Mouse (Mus musculus): ENCODE measurements around the gene Ttc28. TPM values are rescaled to one million over a fixed set of nuclear protein-coding genes. Genes with fewer than 3 reads are reported as not detected.

Ttc28 gene
- polyA plus RNA-seq, 1 experiment from 2014 or later: 12.1 TPM

DNA sequence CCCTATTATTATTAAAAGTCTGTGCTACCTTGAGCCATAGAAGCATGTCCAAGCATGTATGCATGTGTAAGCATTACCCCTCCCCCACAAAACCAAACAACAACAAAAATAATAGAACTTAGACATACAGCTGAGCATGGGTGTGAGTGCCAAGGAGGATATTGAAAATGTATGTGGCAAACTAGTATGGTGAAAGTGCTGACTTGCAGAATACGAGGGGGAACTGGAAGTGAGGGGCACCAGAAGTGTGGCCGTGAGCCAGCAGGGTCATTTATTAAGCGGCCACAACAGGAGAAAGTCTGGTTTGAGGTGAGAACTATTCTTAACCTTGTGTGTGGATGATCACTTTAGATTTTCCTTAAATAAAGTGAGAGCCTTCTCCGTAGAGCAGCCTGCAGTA is 148.7 kb downstream of the Ttc28 start:
- H3K27me3 ChIP-seq (ENCODE audit: insufficient read depth, low read length): no peaks in the 10 kb centered on the region
- 46% methylated on average over 4 of the region's 4 CpGs for WGBS
- H3K4me1 ChIP-seq (ENCODE audit: insufficient read depth, low read length): peaks cover 47% of the 10 kb centered on the region
- H3K36me3 ChIP-seq (ENCODE audit: insufficient read depth, low read length): no peaks in the 10 kb centered on the region
- no peak overlapping the region for H3K9ac ChIP-seq (replicated peaks; ENCODE audit: low read length)
- H3K4me3 ChIP-seq (ENCODE audit: low read length): no peak overlapping the region
- H3K4me2 ChIP-seq (replicated peaks; ENCODE audit: low read depth, low read length): no peak overlapping the region
- no peak for ATAC-seq (ENCODE audit: low FRiP score, low TSS enrichment)
- H3K27ac ChIP-seq (ENCODE audit: low read length): no peak overlapping the region
- no peaks in the 10 kb centered on the region for H3K9me3 ChIP-seq (ENCODE audit: low read length)

DNA sequence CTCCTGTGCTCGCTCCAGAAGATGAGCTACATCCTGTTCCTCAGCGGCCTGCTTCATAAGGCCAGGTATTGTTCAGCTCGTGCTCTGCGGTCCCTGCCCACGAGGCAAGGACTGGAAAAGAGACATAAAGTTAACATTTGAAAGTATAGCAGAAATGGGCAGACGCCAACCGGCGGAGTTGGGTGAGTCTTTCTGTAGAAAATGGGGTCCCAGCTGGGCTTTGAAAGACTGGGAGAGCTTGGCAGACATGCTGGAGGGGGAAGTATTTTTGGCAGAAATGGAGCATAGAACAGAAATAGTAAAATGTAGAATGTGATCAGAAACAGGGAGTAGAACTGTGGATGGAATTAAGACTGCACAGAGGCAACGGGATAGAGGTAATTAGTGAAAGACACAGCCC is 149.3 kb downstream of the Ttc28 start:
- Histone ChIP-seq H3K9me3 (ENCODE audit: low read length) (no peaks in the 10 kb centered on the region), H3K4me3 (ENCODE audit: low read length) (no peak overlapping the region), H3K4me2 (replicated peaks; ENCODE audit: low read depth, low read length) (no peak overlapping the region), H3K4me1 (ENCODE audit: insufficient read depth, low read length) (peaks cover 41% of the 10 kb centered on the region), H3K27ac (ENCODE audit: low read length) (no peak overlapping the region), H3K27me3 (ENCODE audit: insufficient read depth, low read length) (no peaks in the 10 kb centered on the region), H3K9ac (replicated peaks; ENCODE audit: low read length) (no peak overlapping the region), H3K36me3 (ENCODE audit: insufficient read depth, low read length) (no peaks in the 10 kb centered on the region)
- ATAC-seq (ENCODE audit: low FRiP score, low TSS enrichment): no peak
- 80% methylated on average over 9 of the region's 9 CpGs for WGBS

DNA sequence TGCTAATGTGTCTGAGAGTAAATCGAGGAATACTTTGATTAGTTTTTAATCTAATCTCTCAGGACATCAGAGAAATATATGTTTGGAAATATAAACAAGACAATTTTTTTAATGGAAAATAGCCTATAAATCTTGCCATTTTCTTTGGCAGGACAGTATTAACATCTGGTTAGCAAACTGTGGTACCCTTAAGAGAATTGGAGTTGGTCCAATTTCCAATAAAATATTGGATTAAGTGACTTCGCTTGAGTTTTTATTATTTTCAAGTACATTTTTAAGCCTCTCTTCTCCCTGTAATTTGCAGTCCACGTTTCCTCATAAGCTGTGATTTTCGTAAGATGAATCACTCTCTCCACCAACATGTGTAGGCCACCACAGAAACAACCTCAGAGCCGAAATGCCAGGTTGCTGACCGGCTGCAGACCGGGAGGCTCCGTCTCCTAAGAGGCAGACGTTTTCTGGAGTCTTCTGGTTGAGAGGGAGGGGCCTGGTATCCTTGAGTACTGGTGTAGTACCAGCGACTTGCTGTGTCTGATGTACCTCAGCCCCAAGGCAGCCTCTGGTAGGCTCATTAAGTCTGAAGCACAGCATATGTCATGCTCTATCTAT is 153.2 kb downstream of the Ttc28 start:
- no peak for ATAC-seq (ENCODE audit: low FRiP score, low TSS enrichment)
- Histone ChIP-seq H3K27me3 (ENCODE audit: insufficient read depth, low read length) (no peaks in the 10 kb centered on the region), H3K27ac (ENCODE audit: low read length) (no peak overlapping the region), H3K36me3 (ENCODE audit: insufficient read depth, low read length) (no peaks in the 10 kb centered on the region), H3K9ac (replicated peaks; ENCODE audit: low read length) (no peak overlapping the region), H3K4me2 (replicated peaks; ENCODE audit: low read depth, low read length) (no peak overlapping the region), H3K4me1 (ENCODE audit: insufficient read depth, low read length) (peaks cover 24% of the 10 kb centered on the region), H3K9me3 (ENCODE audit: low read length) (peaks cover 4% of the 10 kb centered on the region; the same call in 1 of the 2 replicates), H3K4me3 (ENCODE audit: low read length) (no peak overlapping the region)
- WGBS: 68% methylated on average over 10 of the region's 10 CpGs

DNA sequence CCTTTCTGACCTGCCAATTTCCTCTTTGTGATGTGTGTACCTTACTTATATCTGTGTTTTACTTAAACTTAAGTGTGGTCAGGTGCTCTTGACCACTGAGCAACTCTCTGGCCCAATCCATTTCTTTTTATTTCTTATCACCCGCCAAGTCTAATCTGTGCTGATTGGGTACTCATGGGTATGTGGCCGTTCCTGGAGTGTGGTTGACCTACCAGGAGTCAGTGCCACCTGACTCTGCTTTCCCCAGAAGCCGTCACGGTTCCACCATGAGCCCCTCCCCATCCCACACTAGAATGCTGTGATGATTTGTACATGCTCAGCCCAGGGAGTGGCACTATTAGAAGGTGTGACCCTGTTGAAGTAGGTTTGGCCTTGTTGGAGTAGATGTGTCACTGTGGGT is 153.9 kb downstream of the Ttc28 start:
- H3K9me3 ChIP-seq (ENCODE audit: low read length): peaks cover 4% of the 10 kb centered on the region; the same call in 1 of the 2 replicates
- H3K36me3 ChIP-seq (ENCODE audit: insufficient read depth, low read length): no peaks in the 10 kb centered on the region
- H3K4me3 ChIP-seq (ENCODE audit: low read length): no peak overlapping the region
- H3K27ac ChIP-seq (ENCODE audit: low read length): no peak overlapping the region
- H3K4me1 ChIP-seq (ENCODE audit: insufficient read depth, low read length): peaks cover 24% of the 10 kb centered on the region
- no peak for ATAC-seq (ENCODE audit: low FRiP score, low TSS enrichment)
- 90% methylated on average over 4 of the region's 4 CpGs for WGBS
- H3K4me2 ChIP-seq (replicated peaks; ENCODE audit: low read depth, low read length): no peak overlapping the region
- no peaks in the 10 kb centered on the region for H3K27me3 ChIP-seq (ENCODE audit: insufficient read depth, low read length)
- no peak overlapping the region for H3K9ac ChIP-seq (replicated peaks; ENCODE audit: low read length)

DNA sequence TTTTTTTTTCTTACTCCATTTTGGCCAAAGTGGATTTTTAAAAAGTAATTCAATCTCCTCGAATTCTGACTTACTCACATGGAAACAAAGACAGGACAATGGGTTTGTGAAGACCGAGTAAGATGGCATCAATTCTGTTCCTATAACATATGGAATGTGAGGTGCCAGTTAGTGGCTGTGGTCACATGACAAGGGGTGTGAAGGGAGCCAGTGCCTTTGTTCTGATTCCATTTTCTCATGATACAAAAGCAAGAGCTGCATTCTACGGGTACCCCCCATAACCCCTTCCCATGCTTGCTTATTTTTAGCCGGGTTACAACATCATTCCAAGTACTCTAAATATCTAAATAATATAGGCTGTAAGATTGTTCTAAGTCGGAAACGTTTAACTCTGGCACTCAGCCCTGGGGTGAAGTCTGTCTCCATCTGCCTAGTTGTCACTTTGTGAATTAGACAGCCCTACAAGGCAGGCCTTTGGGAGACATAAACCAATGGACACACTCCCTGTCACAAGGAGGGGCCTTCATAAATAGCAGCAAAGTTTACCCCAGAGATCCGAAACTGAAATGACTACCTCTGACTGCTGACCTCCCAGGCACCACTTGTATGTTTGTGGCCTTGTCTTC is 157.6 kb downstream of the Ttc28 start:
- no peak overlapping the region for H3K27ac ChIP-seq (ENCODE audit: low read length)
- ATAC-seq (ENCODE audit: low FRiP score, low TSS enrichment): no peak
- 66% methylated on average over 7 of the region's 7 CpGs for WGBS
- no peaks in the 10 kb centered on the region for H3K36me3 ChIP-seq (ENCODE audit: insufficient read depth, low read length)
- peaks cover 34% of the 10 kb centered on the region for H3K4me1 ChIP-seq (ENCODE audit: insufficient read depth, low read length)
- H3K9ac ChIP-seq (replicated peaks; ENCODE audit: low read length): no peak overlapping the region
- peaks cover 4% of the 10 kb centered on the region; the same call in 1 of the 2 replicates for H3K9me3 ChIP-seq (ENCODE audit: low read length)
- no peaks in the 10 kb centered on the region for H3K27me3 ChIP-seq (ENCODE audit: insufficient read depth, low read length)
- H3K4me3 ChIP-seq (ENCODE audit: low read length): no peak overlapping the region
- no peak overlapping the region for H3K4me2 ChIP-seq (replicated peaks; ENCODE audit: low read depth, low read length)

DNA sequence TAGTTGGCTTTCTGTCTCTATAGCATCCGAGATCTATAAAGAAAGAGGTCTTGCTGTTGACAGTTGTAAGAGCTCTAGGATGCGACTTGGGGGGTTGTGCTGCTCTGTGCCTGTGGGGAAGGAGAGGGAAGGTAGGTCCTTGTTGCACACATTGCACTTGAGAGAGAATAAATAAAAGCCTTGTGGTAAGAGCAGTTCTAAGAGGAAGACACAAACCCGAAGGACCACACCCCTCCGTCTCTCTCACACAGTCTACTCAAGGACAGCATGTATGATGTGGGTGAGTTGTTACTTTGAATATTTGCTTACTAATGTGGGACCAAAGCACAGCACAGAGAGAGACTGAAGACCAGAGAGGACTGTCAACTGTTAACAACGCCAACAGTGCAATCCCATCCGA is 160.2 kb downstream of the Ttc28 start:
- ATAC-seq (ENCODE audit: low FRiP score, low TSS enrichment): no peak
- Histone ChIP-seq H3K4me1 (ENCODE audit: insufficient read depth, low read length) (peaks cover 40% of the 10 kb centered on the region), H3K9ac (replicated peaks; ENCODE audit: low read length) (no peak overlapping the region), H3K27me3 (ENCODE audit: insufficient read depth, low read length) (no peaks in the 10 kb centered on the region), H3K4me2 (replicated peaks; ENCODE audit: low read depth, low read length) (no peak overlapping the region), H3K36me3 (ENCODE audit: insufficient read depth, low read length) (no peaks in the 10 kb centered on the region), H3K4me3 (ENCODE audit: low read length) (no peak overlapping the region), H3K27ac (ENCODE audit: low read length) (no peak overlapping the region), H3K9me3 (ENCODE audit: low read length) (no peaks in the 10 kb centered on the region)
- 65% methylated on average over 6 of the region's 6 CpGs for whole genome bisulfite sequencing

DNA sequence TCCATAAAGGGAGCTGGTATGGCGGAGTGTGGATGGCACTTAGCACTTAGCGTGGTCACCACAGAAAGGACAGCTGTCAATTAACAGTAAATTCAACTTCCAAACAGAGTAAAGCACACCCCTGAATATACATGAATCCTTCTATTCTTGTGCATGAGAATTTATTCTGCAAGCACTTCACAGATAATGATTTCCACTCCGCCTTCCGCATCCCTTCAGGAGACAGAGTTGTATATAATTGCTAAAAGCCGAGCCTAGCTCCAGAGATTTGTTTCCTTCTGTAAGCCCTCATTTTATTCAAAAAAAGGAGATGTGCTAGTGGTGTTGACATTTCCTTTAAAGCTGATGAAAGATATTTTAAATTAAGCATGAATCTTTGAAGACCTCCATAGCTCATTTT is 162.3 kb downstream of the Ttc28 start:
- no peak for ATAC-seq (ENCODE audit: low FRiP score, low TSS enrichment)
- no peaks in the 10 kb centered on the region for H3K9me3 ChIP-seq (ENCODE audit: low read length)
- no peak overlapping the region for H3K27ac ChIP-seq (ENCODE audit: low read length)
- no peaks in the 10 kb centered on the region for H3K27me3 ChIP-seq (ENCODE audit: insufficient read depth, low read length)
- no peak overlapping the region for H3K4me2 ChIP-seq (replicated peaks; ENCODE audit: low read depth, low read length)
- WGBS: 75% methylated on average over 5 of the region's 5 CpGs
- no peak overlapping the region for H3K9ac ChIP-seq (replicated peaks; ENCODE audit: low read length)
- H3K4me3 ChIP-seq (ENCODE audit: low read length): no peak overlapping the region
- H3K36me3 ChIP-seq (ENCODE audit: insufficient read depth, low read length): no peaks in the 10 kb centered on the region
- H3K4me1 ChIP-seq (ENCODE audit: insufficient read depth, low read length): peaks cover 42% of the 10 kb centered on the region

DNA sequence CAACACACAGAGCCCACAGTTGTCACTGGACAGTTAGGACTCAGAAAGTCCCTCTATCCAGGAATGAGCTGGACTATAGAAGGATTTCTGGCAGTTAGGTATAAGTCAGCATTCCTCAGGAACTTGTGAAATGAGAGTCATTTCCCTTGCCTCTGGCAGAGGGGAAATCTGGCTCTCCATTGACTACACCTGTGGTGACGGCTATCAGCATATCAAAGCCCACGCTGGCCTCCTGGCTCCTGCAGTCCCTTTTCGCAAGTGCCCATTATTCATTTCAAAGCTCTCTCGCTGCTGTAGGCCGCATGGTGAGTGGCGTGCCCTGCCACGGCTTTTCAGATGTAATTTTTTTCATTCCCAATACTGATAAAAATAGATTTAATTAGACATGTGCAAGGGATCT is 164.6 kb downstream of the Ttc28 start:
- Histone ChIP-seq H3K4me3 (ENCODE audit: low read length) (no peak overlapping the region), H3K4me1 (ENCODE audit: insufficient read depth, low read length) (peaks cover 46% of the 10 kb centered on the region), H3K9ac (replicated peaks; ENCODE audit: low read length) (no peak overlapping the region), H3K36me3 (ENCODE audit: insufficient read depth, low read length) (no peaks in the 10 kb centered on the region), H3K27ac (ENCODE audit: low read length) (no peak overlapping the region), H3K27me3 (ENCODE audit: insufficient read depth, low read length) (no peaks in the 10 kb centered on the region), H3K9me3 (ENCODE audit: low read length) (no peaks in the 10 kb centered on the region), H3K4me2 (replicated peaks; ENCODE audit: low read depth, low read length) (no peak overlapping the region)
- ATAC-seq (ENCODE audit: low FRiP score, low TSS enrichment): 0 out of 2 replicates have a peak, but pooled peaks have one; percentile 9
- WGBS: 36% methylated on average over 7 of the region's 7 CpGs

DNA sequence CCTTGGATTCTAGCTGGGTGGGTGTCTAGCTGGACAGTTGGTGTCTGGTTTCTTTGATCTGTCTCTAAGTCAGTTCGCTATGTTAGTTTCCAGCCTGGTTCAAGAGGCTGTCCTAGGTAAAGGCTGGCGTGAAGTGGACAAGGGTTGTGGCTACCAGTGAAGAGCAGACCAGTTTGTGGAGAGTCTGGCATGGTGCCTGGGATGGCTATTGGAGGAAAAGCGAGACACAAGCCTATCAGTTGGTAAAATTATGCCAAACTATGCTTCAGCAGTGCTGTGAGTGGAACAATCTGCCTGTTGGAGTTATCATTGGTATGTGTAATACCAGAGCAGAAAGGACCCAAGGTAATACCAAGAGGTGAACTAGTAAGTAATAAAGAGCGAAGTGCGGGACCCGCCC is 166.8 kb downstream of the Ttc28 start:
- Histone ChIP-seq H3K36me3 (ENCODE audit: insufficient read depth, low read length) (no peaks in the 10 kb centered on the region), H3K27ac (ENCODE audit: low read length) (no peak overlapping the region), H3K4me2 (replicated peaks; ENCODE audit: low read depth, low read length) (no peak overlapping the region), H3K9ac (replicated peaks; ENCODE audit: low read length) (no peak overlapping the region), H3K4me1 (ENCODE audit: insufficient read depth, low read length) (peaks cover 38% of the 10 kb centered on the region), H3K27me3 (ENCODE audit: insufficient read depth, low read length) (no peaks in the 10 kb centered on the region), H3K9me3 (ENCODE audit: low read length) (no peaks in the 10 kb centered on the region), H3K4me3 (ENCODE audit: low read length) (no peak overlapping the region)
- WGBS: 70% methylated on average over 6 of the region's 6 CpGs
- no peak for ATAC-seq (ENCODE audit: low FRiP score, low TSS enrichment)

DNA sequence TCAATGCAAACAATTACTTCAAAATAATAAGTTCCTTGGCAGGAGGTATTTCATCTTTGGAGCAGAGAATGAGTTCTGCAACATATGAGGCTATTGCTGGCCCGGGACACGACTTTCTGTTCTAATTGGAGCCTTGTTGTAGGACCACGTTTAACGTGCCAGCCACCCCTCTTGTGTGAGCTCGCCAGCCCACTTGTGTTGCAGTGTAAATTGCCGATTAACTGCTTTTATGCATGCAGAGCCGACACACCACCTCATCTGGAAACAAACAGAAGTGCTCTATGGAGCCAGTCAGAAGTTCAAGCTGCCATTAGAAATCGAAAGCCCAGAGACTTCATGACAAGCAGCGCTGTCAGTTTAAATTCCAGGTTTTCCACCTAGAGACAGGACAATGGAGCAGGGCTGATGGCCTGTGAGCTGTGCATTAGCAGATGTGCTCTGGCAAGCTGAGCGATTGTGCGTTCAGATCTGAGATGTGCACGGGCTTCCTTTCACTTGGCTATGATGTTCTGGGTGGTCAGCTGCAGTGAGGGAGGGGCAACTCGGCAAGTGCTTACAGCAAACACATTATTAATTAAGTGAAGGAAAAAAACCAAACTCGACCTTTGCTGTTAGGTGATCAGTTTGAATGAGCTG is 167.4 kb downstream of the Ttc28 start:
- H3K4me1 ChIP-seq (ENCODE audit: insufficient read depth, low read length): peaks cover 35% of the 10 kb centered on the region
- no peaks in the 10 kb centered on the region for H3K36me3 ChIP-seq (ENCODE audit: insufficient read depth, low read length)
- WGBS: 54% methylated on average over 14 of the region's 14 CpGs
- ATAC-seq (ENCODE audit: low FRiP score, low TSS enrichment): no peak
- H3K4me2 ChIP-seq (replicated peaks; ENCODE audit: low read depth, low read length): 0 out of 2 replicates have a peak overlapping the region, but pooled peaks have one; percentile 3
- H3K9me3 ChIP-seq (ENCODE audit: low read length): no peaks in the 10 kb centered on the region
- no peak overlapping the region for H3K4me3 ChIP-seq (ENCODE audit: low read length)
- H3K27ac ChIP-seq (ENCODE audit: low read length): no peak overlapping the region
- no peak overlapping the region for H3K9ac ChIP-seq (replicated peaks; ENCODE audit: low read length)
- no peaks in the 10 kb centered on the region for H3K27me3 ChIP-seq (ENCODE audit: insufficient read depth, low read length)

All from kidney, embryonic 16.5 days (tissue).